Mouse (Mus musculus) urinary bladder, postnatal 4 days (tissue): ENCODE data around the gene Focad.

Source experiments
- DNase-seq, 2 experiments: peaks; one replicate each; pipeline ENCODE4 v3.0.0; 2021 to 2022; ENCODE audit warnings: low spot score in 2 of 2

Gene Focad

DNA sequence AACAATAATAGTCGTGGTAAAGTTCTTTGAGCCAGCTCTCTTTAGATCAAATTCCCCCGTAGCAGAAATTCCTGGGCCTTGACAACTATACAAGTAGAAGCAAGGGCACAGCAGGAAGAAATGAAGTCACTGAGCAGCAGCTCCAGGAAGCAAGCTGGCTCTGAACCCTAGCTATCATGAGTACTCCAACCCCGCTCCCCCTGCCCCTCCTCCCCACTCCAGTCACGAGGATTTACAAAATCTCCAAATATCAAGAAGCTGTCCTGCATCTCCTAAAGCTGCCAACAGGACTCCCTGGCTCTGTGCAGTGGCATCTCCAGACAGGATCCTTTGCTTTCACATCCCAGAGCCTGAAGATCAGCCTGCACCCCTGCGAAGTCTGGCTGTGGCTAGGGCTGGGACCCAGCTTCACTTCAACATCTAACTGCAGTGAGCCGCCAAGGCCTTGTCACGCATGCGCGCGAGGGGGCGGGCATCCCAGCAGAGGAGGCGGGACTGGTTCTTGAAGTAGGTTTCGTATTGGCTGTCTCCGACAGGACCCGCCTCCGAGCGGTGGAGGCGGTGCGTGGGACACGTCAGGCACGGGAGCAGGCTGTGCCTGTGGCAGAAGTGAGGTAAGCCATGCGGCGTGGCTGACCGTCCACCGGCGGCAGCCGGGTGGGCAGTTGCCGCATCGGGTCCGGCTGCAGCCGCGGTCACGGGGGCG lies at the start of gene Focad:
Gene Focad, plus strand, starts transcription at position 568 of the 706 bp plus-strand sequence.
- peak; percentile 97 for DNase-seq

DNA sequence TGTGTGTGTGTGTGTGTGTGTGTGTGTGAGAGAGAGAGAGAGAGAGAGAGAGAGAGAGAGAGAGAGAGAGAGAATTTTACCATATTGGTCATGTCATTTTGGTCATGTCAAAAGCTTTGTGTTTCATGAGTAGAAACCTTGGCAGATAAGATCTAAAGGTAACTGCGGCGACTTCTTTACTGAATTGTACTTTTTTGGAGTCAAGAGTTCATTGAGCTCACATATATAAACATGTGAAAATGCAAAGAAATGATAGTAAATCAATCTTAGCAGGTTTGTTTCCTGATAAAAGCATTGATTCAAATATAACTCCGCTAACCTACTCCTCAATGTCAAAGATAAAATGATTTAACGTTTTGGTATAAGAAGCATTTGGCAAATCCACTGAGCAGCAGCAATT lies 49.3 kb upstream of the Focad start:
- DNase-seq, result no peak

DNA sequence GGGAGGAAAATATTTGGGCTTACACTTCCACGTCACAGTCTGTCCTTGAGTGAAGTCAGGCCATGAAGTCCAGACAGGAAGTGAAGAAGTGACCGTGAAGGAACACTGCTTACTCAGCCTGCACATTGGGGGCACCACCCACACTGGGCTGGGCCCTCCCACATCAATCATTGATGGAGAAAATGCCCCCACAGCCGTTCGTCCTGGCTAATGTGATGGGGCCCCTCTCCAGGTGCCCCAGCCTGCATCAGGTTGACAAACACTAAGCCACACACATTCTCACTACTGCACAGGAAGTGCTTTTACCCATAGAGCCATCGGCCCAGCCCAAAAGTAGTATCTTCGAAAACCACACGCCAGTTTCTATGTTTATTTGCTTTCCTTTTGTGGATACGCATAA lies 48.1 kb upstream of the Focad start:
- DNase-seq, result no peak

DNA sequence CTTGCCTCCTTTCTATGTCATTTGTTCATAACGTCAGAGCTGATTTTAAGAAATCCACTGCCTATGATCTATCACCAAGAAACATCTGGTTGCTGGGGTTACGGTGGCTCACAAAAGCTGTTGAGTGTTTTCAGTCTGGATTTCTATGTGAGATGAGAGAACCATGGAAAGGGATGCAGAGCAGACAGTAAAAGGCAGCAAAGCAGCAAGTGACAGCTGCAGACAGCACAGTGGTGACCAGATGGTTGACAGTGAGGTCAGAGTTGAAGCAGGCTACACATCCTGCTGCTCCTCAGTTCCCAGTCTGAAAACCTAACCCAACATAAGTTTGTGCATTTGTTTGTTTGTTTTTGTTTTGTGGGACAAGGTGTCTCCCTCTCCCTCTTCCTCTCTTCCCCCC lies 19.0 kb upstream of the Focad start:
- DNase-seq, result no peak

DNA sequence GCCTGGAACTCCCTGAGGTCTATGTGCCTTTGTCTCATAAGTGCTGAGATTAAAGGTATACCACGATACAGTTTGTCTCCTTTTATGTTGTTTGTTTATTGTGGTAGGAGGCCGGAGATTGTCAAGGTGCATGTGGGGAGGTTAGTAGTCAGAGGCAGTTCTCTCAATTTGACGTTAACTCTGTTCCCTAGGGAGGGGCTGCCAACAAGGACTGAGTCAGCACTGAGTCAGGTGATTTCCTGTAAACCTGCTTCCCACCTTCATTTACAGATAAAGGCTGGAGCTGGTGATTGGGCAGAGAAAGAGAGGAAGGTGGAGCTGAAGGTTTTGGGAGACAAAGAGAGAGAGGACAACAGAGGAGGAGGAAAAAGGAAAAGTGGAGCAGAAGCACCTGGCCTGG lies 15.4 kb upstream of the Focad start:
- no peak for DNase-seq

DNA sequence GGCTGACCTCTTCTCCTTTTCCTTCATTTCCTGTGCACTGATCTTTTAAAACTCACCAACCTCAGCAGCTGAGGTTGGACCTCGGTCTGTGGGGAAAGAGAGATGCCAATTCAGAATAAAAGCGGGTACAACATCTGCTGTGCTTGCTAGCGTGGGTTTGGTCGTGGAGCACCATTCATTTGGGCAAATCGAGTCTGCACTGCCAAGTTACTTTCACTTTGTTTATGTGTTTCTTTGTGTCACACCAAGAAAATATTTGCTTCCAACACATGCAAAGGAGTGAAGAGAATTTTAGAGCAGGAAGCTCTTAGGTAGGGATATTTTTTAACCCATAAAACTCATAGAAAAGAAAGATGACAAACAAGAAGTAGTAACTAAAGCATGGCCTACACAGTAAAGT lies 13.0 kb upstream of the Focad start:
- DNase-seq, result no peak

DNA sequence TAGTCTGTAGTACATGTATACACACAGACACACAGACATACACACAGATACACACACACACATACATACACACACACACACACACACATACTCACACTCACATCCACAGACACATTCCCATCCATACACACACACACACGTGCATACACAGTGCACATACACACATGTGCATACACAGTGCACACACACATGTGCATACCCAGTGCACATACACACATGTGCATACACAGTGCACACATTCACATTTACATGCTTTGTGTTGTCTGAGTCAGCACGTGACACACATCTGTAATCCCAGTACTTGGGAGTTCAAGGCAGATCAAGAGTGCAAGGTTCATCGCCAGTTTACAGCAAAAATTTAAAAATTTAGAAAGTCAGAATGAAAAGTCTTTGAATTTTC lies 12.5 kb upstream of the Focad start:
- DNase-seq, result no peak

DNA sequence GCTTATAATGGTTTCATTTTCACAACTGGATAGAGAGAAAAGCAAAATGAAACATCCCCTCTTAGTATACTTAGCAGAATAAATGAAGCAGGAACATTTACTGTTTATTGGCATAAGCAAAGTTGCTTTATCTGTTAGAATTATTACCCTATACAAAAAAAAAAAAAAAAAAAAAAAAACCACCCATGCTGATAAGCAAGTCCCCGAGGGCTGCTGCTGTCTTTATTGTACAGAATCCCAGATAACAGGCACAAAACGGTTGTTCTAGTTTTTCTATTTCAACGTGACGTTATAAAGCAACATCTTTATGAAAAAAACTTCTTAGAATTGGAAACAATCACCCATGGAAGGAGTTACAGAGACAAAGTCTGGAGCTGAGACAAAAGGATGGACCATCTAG lies 12.0 kb upstream of the Focad start:
- no peak for DNase-seq

DNA sequence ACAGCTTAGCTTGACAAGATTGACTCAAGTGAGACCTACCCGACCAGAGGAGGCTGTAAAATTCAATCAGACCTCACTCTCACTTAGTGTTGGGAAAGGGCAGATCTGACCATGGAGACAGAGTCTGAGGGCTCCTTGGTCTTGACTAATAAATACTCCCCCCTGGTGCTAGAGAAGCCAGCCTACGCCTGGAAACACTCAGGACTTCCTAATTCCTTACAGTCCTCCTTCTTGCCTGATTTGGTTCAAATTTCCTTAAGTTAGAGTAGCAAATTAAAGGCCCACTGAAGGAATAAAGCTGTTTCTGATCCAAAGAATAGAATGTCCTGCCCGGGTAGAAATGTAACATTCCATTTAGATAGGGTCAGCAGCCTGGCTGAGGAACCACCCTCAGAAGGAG lies 10.6 kb upstream of the Focad start:
- DNase-seq, result no peak

DNA sequence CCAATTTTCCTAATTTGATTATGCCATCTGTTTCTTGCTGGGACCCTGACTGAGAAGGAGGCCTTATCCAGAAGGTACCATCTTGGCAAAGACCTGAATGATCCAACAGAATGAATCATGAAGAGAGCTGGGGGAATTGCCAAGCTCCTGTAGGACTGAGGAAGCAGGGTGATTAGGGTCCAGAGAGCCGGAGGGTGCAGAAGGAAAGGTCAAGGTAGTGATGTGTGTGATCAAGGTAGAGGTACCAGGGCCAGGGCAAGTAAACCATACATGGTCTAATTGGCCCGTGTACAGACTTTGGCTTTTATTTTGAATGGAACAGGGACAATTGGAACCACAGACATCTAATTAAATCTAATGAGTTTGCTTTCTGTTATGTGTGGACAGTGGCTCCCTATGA lies 4.1 kb upstream of the Focad start:
- no peak for DNase-seq

DNA sequence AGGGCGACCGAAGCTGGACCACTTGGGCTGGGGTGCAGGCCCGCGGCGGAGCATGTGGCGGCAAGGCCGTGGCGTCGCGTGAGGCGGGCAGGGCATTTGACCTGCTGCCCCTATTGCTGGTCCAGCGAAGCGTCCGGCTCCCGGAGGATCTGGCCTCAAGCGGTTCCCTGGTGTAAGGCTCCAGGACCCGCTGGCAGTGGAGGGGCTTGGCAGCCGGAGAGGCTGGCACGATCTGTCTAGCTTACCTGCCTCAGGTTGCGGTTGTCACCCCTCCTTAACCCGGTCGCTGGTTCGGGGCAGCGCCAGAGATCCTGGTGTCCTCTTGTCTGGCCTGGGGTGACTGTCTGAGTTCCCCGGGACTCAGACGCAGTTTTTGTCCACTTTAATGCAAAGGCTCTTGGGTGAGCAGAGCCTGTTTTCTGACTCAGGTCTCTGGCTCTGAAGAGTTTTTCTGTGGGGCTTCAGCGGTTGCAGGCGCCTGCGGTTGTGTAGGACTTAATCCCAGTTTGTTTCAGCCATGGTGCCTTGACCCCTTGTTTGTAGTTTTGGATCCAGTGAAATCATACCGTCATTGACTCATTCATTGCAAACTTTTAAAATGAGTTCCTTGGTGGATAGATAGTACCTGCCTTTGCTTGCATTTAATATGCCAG lies 465 bp downstream of the Focad start:
- no peak for DNase-seq

DNA sequence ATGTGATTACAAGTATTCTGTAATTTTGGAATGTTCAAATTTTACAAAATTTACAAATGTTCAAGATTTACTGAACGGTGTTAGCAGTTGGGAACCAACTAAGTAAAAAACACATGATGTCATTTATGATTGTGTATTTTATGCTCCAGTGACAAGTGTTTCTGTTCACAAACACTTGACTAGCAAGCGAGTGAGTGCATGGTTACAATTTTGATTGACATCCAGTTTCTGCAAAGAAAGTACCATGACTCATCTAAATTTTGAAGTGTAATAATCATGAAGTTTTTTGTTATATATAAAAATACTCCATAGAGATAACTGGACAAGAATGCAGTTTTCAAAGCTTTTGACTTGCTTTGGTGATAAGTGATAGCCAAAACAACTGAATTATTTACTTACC lies 1.3 kb downstream of the Focad start:
- DNase-seq, result no peak

DNA sequence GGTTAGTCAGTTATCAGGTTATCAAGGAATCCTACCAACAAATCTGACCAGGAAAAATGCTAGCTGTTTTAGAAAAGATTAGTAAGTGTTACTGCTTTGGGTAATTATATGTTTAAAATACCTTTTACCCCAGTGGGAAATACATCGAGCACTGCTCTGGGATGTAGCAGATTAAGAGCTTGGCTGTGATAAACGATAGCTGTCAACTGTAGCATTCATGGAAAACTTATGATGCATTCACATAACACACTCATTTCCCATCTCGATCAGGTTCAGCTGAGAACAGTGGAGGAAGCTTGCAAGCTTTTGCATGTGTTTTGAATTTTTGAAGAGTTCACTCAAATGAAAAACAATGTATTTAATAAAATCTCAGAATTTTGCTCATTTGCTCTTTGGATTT lies 14.2 kb downstream of the Focad start:
- no peak for DNase-seq

DNA sequence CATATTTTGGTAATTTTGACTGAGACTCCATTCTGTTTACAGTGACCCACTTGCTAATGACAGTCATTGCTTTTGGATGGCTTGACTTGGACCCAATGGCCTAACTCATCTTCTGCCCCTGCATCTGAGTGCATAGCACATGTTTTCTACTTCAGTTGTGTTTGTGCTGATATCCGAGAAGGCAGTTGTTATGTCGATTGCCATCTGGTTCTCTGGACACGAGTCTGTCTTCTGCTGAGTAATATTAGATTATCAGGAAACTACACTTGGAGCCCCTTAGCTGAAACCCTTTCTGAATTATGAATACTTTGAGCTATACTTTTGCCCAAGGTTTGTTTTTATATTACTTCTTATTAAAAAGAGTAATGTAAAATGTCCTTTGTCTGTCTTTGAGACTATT lies 22.9 kb downstream of the Focad start:
- DNase-seq, result no peak

DNA sequence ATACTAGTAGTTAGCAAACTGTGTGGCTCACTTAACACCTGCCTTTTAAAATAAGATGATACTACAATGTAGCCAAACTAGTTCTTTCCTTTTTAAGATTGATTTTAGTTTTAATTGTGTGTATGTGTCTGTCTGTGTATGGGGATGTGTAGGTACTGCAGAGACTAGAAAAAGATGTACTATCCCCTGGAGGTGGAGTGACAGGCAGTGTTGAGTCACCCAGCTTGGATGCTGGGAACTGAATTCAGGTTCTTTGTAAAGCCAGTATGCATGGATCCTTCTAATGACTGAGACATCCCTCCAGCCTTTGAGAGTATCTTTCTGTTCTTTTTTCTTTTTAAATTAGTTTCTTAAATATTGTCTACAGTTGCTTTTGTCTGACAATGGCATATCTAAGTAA lies 23.5 kb downstream of the Focad start:
- DNase-seq, result no peak

DNA sequence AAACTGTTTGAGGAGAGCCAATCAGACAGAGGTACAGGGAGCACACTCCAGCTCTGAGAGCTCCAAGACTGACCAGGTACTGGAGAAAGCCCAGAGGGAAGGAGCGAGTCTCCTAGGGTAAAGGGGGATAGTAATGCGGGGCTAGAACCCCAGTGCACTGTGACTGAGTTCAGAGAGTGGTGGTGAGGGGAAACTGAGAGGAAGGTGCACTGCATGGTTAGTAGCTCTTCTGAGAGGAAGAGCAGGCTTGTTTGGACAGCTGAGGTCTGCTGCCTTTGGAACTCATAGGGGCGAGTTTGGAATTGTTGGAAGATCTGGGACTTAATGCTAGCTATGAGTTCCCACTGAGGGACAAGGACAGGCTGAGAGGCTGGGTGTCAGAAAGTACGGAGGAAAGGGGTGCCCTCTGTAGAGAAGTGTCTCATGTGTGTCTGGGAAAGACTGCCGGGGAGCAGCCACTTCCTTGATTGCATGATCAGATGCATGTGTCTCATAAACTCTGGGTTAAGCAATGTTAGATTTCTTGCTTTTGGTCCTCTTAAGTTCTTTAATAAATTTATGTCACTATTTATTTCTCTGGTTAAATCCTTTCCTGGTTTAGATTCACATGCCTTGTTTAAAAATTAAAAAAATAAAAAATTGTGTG lies 24.4 kb downstream of the Focad start:
- DNase-seq, result no peak

DNA sequence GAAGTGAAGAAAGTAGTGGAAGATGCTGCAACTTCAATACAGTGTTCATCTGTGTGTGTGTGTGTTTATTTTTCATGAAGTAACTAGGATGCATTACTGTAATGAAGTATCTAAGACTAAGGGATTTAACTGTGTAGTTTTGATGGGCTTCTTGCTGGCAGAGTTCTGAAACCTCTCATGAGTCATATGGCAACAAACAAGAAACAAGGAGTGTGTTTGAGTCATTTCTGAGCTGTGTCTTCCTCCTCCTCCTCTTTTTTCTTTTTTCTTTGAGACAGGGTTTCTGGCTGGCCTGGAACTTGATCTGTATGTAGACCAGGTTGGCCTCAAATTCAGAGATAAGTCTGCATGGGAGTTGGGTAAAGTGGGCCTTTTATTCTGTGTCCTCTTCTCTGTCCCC lies 25.7 kb downstream of the Focad start:
- DNase-seq, result no peak

DNA sequence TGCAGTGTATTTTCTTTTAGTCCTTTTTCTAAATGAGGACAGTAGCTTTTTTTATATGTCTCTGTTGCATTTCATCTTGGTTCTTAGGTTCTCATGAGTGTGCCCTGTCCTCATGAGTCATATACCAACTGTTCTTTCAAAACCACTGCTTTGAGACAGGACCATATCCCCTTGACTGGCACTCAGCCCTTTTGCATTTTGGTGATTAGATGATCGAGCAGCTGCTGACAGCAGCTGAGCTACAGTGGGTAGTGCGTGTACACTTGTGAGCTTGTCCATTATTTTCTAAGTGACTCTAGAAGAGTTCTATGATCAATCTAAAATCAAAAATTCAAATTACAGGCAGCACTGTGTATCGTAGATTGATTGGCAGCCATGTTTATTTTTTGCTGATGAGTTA lies 28.0 kb downstream of the Focad start:
- DNase-seq, result no peak

DNA sequence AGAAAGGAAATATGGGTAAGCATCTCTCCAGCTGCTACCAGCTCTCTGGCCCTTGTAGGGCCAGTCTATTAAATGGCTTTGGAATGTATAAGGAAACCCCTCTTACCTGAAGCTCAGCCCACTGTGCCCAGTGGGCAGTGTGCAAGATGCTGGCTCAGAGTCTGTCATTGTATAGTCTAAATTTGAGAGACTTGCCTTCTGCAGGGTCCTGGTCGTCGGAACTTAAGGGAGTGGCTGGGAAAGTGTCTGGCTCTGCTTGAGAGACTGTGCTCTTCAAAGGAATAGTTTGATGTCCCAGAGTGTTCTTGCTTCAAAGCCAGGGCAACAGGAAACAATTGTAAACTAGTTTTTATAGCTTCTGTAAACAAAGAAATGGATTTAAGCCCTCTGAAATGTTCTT lies 41.5 kb downstream of the Focad start:
- DNase-seq, result no peak

DNA sequence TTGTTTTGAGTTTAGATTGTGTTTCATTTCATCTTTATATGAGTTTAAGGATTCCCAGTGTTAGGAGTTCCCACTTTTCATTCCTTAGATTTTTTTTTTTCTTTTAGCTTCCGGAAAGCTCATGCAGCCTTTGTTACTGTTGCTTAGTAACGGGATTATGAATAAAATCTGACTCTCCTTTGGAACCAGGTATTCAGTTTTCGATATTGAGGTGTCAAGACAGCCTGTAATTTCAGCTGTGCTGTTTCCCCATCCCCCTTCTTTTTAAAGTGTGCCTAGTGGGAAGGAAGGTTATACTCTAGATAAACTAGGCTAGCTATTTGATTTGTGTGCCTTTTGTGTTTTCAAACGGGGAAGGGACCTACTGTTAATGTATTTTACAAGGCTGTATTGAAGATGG lies 42.1 kb downstream of the Focad start:
- DNase-seq, result no peak

DNA sequence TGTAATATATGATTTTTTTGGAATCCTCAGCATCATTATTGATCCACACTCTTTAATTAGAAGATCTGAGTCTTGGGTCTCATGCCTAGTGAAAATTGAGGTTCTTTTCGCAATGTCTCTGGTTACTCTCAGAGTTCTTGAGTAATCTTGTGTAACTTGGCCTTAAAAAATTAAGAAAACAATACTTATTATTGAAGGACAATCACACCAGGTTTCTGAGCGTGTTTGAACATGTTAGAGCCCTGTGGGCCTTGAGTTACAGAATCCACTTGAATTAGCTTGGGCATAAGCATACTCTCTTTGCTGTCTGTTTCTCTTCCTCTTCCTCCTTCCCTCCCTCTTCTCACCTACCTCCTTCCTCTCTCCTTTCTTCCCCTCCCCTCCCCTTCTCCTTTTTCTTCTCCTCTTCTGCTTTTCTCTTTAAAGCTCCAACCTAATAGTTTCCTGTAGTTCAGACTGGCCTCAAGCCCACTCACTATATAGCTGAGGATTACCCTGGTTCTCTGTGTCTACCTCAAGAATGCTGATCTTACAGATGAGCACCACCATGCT lies 44.0 kb downstream of the Focad start:
- no peak for DNase-seq

DNA sequence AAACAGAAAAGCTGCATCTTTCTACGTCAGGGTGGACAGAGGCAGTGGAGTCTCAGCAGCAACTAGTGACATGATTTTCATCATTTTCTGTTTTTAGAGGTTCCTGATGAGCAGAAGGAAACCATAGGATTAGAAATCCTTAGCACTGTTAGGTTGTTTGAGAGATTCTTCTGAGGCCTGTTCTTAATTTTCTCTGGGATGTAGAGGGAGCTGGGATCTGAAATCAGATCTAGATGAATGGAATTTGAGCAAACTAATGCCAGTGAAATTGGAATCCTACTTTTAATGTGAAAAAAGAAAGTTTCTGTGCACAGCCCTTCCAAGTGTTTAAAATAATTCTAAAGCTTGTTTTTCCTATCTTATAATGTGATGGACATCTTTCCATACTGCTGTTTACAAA lies 55.0 kb downstream of the Focad start:
- no peak for DNase-seq

DNA sequence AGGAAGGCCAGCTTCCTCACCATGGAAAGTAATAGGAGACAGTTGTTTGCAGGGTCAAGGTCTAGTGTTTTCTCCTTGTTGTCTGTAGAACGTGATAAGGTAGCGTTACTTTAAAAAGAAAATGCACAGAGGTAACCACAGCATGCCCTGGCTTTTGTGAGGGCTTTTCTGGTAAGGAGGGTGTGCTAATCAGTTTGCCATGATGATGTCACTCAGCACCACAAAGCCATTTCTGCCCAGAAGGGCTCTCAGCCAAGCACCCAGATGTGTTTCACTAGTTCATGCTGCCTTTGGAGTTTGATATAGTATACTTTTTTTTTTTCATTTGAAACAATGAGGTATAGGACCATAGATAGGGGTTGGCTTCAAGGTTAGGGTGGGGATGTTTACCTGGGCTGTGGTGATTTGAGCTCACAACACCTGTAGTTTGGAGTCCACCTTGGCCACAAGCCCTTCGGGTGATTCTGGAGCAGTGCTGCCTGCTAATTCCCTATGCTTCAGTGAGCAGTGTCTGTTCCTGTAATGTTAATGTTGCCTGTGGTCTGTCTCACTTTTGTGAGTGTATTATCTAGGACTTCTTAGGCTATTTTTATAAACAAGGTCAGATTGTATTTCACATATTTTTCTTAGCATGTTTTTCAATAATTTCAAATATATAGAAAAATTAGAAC lies 61.2 kb downstream of the Focad start:
- no peak for DNase-seq
